Mouse (Mus musculus): ENCODE results near the gene C4b.

- no peak for TF ChIP-seq CTCF (IDR thresholded peaks at IDR 0.05; ENCODE audit: insufficient read depth, low read length)
- no peak for TF ChIP-seq POLR2A (IDR thresholded peaks at IDR 0.05; ENCODE audit: borderline replicate concordance, extremely low read depth, low read depth, low read length)
These were observed 60.5 kb downstream of the C4b start for GRCm38 (mm10) chr17:34683179-34683578.
